Mouse (Mus musculus) stomach, embryonic 14.5 days (tissue): ENCODE data around the gene Pitpnm3. TPM values are rescaled to one million over a fixed set of nuclear protein-coding genes. Genes with fewer than 3 reads are reported as not detected.

ENCODE experiments used
- ATAC-seq: fragments of 200-750 bp; cut with Nextera tagmentation; 2 replicates; pipeline ENCODE4 v1.8.0; 2017; ENCODE audit warnings: low read depth, moderate TSS enrichment; ENCODE audit not compliant: insufficient number of reproducible peaks, insufficient read depth, low FRiP score
- H3K27ac ChIP-seq: fragments of 300-500 bp; sonication (generic); 2 replicates; pipeline ENCODE4 v1.5.1; 2014; ENCODE audit warnings: mild to moderate bottlenecking, low read length, moderate library complexity, mixed read lengths
- H3K27me3 ChIP-seq: fragments of 300-500 bp; sonication (generic); 2 replicates; pipeline ENCODE4 v1.6.1; 2014; ENCODE audit warnings: low read length, control low read depth, mixed read lengths; ENCODE audit not compliant: control insufficient read depth, insufficient read depth
- H3K36me3 ChIP-seq: fragments of 300-500 bp; sonication (generic); 2 replicates; pipeline ENCODE4 v1.6.1; 2014; ENCODE audit warnings: mild to moderate bottlenecking, control low read depth, low read length, moderate library complexity, mixed read lengths; ENCODE audit not compliant: control insufficient read depth, insufficient read depth
- H3K4me1 ChIP-seq: fragments of 300-500 bp; sonication (generic); 2 replicates; pipeline ENCODE4 v1.6.1; 2014; ENCODE audit warnings: low read length, control low read depth, mixed read lengths; ENCODE audit not compliant: control insufficient read depth, insufficient read depth
- H3K4me2 ChIP-seq: fragments of 300-500 bp; sonication (generic); replicated peaks from 2 replicates; pipeline ENCODE4 v1.6.1; 2014; ENCODE audit warnings: low read depth, low read length, control low read depth
- H3K4me3 ChIP-seq: fragments of 300-500 bp; sonication (generic); 2 replicates; pipeline ENCODE4 v1.5.1; 2014; ENCODE audit warnings: low read depth, low read length, control low read depth
- H3K9ac ChIP-seq: fragments of 300-500 bp; sonication (generic); replicated peaks from 2 replicates; pipeline ENCODE4 v1.6.1; 2014; ENCODE audit warnings: low read depth, mild to moderate bottlenecking, control low read depth, low read length, moderate library complexity, mixed read lengths
- H3K9me3 ChIP-seq: fragments of 300-500 bp; sonication (generic); 2 replicates; pipeline ENCODE4 v1.6.1; 2016; ENCODE audit warnings: low read depth, low read length, control low read depth; ENCODE audit not compliant: control insufficient read depth
- whole genome bisulfite sequencing: fragments of 180-500 bp; shearing (Covaris S2); extraction: QIAGEN DNeasy Blood & Tissue Kit; methylation state at CpG from one replicate; pipeline ENCODE4 v1.1.7; 2014; 5-methylcytosine and 5-hydroxymethylcytosine counted together
- polyA plus RNA-seq: library from polyadenylated mRNA; unstranded; fragments of >200 nt; fragmentation: Nextera tagmentation; extraction: Ambion mirVana; gene quantifications from 2 replicates; pipeline ENCODE4 v1.2.1, GENCODE M21; 2014

The Pitpnm3 gene
- polyA plus RNA-seq, 1 experiment from 2014 or later: 0.52 TPM

- Histone ChIP-seq H3K4me2 (no peak overlapping the region), H3K4me3 (no peak overlapping the region), H3K4me1 (no peaks in the 10 kb centered on the region), H3K36me3 (no peaks in the 10 kb centered on the region), H3K9me3 (no peaks in the 10 kb centered on the region), H3K27ac (no peak overlapping the region), H3K27me3 (no peaks in the 10 kb centered on the region), H3K9ac (no peak overlapping the region)
- no peak for ATAC-seq
- WGBS: 54% methylated on average over 4 of the region's 4 CpGs
Measured at GRCm38 (mm10) chr11:72078647-72079046, 56.9 kb downstream of the Pitpnm3 start.

DNA sequence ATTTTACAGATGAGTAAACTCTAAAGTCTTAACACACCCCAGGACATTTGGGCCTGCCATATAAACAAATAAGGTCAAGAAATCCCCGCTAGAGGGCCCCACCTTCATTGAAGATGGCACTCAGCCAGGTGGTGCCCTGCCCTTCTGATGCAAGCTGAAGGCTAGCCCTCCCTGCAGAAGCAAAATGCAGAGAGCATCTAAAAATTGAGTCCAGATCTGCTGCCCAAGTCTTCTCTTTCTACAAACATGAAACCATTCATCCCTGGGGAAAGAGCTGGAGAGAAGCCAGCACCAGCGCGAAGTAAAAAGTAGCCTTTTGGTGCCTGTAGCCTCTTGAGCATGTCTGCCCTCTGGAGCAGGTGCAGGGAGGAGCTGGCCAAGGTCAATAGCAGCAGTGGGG, 57.5 kb downstream of the Pitpnm3 start:
- Histone ChIP-seq H3K4me3 (no peak overlapping the region), H3K9ac (no peak overlapping the region), H3K4me1 (no peaks in the 10 kb centered on the region), H3K27ac (no peak overlapping the region), H3K36me3 (no peaks in the 10 kb centered on the region), H3K4me2 (no peak overlapping the region), H3K27me3 (no peaks in the 10 kb centered on the region), H3K9me3 (no peaks in the 10 kb centered on the region)
- 47% methylated on average over 3 of the region's 3 CpGs for WGBS
- ATAC-seq: no peak

DNA sequence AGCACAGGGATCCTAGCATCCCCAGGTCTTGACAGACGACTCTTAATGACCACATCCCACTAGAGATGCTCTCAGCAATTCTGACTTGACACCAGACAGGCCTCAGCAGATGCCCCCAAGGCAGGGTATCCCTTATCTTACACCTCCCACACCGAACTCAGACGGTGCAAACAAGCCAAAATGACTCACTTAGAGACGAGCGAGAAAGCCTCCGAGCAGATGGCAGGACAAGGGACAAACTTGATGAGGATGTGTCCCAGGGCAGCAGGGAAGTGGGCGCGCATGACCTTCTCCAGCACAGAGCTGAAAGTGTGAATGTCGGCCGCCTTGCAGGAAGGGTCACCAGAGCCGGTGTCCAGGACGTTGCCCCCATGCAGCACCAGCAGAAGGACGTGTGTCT, 61.3 kb downstream of the Pitpnm3 start:
- Histone ChIP-seq H3K9ac (no peak overlapping the region), H3K4me2 (no peak overlapping the region), H3K4me1 (no peaks in the 10 kb centered on the region), H3K36me3 (no peaks in the 10 kb centered on the region), H3K27me3 (no peaks in the 10 kb centered on the region), H3K9me3 (no peaks in the 10 kb centered on the region), H3K27ac (no peak overlapping the region), H3K4me3 (no peak overlapping the region)
- ATAC-seq: no peak
- WGBS: 66% methylated on average over 13 of the region's 13 CpGs

DNA sequence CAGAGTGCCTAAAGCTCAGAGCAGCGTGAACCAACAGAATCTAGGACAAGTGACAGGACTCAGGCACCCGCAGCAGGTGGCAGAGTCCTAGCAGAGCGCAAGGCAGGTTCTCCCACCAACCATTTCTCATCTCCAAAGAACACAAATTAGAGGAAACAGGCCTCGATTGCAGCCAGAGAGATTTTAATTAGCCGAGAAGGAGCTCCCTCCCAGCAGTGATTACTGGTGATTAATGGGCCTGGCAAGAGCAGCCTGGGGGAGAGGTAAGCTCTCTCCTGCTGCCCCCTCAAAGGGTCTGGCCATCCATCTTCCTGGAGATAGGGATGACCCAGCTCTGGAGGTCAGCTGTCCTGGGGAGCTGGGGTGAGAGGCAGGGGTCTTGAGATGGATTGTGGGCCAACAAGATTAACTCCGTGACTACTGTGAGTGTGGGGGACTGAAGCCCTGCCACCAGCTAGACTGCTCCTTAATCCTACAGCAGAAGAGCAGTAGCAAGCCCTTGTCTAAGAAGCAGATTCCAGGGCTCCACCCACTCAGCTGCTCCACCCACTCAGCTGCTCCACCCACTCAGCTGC, 63.2 kb downstream of the Pitpnm3 start:
- no peaks in the 10 kb centered on the region for H3K36me3 ChIP-seq
- ATAC-seq: no peak
- H3K27ac ChIP-seq: no peak overlapping the region
- no peaks in the 10 kb centered on the region for H3K27me3 ChIP-seq
- H3K4me2 ChIP-seq: no peak overlapping the region
- H3K9me3 ChIP-seq: no peaks in the 10 kb centered on the region
- 15% methylated on average over 6 of the region's 6 CpGs for WGBS
- H3K9ac ChIP-seq: no peak overlapping the region
- no peaks in the 10 kb centered on the region for H3K4me1 ChIP-seq
- H3K4me3 ChIP-seq: no peak overlapping the region

DNA sequence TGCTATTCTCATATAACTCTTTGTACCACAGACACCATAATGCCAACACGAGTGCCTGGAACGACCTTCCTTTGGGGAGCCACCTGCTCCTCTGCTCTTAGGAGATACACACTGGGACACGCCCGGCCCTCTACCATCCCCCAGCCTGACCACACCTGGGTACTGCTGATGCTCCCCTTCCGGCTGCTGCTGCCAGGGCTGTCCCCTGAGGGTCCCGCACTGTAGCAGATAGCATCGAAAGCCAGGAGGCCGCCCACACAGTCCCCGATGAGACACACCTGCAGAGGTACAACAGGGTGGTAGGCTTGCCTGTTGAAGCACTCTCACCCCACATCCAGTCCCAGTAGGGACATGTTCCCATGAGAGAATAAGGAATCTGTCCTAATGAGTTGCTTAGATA, 64.8 kb downstream of the Pitpnm3 start:
- no peaks in the 10 kb centered on the region for H3K27me3 ChIP-seq
- WGBS: 76% methylated on average over 9 of the region's 9 CpGs
- no peaks in the 10 kb centered on the region for H3K4me1 ChIP-seq
- no peak for ATAC-seq
- no peak overlapping the region for H3K4me2 ChIP-seq
- no peaks in the 10 kb centered on the region for H3K36me3 ChIP-seq
- H3K4me3 ChIP-seq: no peak overlapping the region
- H3K27ac ChIP-seq: no peak overlapping the region
- H3K9ac ChIP-seq: no peak overlapping the region
- H3K9me3 ChIP-seq: no peaks in the 10 kb centered on the region

- Histone ChIP-seq H3K4me1 (no peaks in the 10 kb centered on the region), H3K9ac (no peak overlapping the region), H3K36me3 (no peaks in the 10 kb centered on the region), H3K4me2 (no peak overlapping the region), H3K27me3 (no peaks in the 10 kb centered on the region), H3K9me3 (peaks cover 3% of the 10 kb centered on the region; the same call in 1 of the 2 replicates), H3K4me3 (no peak overlapping the region), H3K27ac (no peak overlapping the region)
- no peak for ATAC-seq
- WGBS: 62% methylated on average over 7 of the region's 7 CpGs
Measured at GRCm38 (mm10) chr11:72068026-72068425, 67.6 kb downstream of the Pitpnm3 start.

- Histone ChIP-seq H3K27me3 (no peaks in the 10 kb centered on the region), H3K4me3 (no peak overlapping the region), H3K9ac (no peak overlapping the region), H3K9me3 (peaks cover 3% of the 10 kb centered on the region; the same call in 1 of the 2 replicates), H3K4me2 (no peak overlapping the region), H3K4me1 (no peaks in the 10 kb centered on the region), H3K27ac (no peak overlapping the region), H3K36me3 (no peaks in the 10 kb centered on the region)
- ATAC-seq: no peak
- 79% methylated on average over 5 of the region's 5 CpGs for WGBS
Measured at GRCm38 (mm10) chr11:72067326-72067725, 68.3 kb downstream of the Pitpnm3 start.

- Histone ChIP-seq H3K4me2 (no peak overlapping the region), H3K27ac (no peak overlapping the region), H3K9ac (no peak overlapping the region), H3K27me3 (no peaks in the 10 kb centered on the region), H3K36me3 (no peaks in the 10 kb centered on the region), H3K9me3 (peaks cover 3% of the 10 kb centered on the region; the same call in 1 of the 2 replicates), H3K4me1 (no peaks in the 10 kb centered on the region), H3K4me3 (no peak overlapping the region)
- no peak for ATAC-seq
- 40% methylated on average over 6 of the region's 6 CpGs for WGBS
Measured at GRCm38 (mm10) chr11:72066330-72066729, 69.2 kb downstream of the Pitpnm3 start.

DNA sequence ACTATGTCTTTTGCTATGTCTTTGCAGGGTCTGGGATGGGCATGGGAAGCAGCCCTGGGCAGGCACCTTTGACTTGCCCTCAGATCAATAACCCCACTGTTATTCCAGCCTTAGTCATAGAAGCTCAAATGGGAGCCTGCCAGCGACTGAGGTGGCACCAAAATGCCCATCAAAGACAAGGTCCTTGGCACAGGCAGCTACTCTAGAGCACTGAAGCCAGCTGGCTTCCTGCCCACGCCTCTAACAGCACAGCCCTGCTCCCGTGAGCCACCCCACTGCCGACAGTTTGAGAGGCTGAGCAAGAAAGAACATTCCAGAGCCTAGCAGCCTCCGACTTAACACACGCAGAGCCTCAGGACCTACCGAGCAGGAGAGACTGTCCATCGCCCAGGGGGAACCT, 70.5 kb downstream of the Pitpnm3 start:
- no peak overlapping the region for H3K4me2 ChIP-seq
- H3K4me3 ChIP-seq: no peak overlapping the region
- no peaks in the 10 kb centered on the region for H3K4me1 ChIP-seq
- H3K9me3 ChIP-seq: peaks cover 3% of the 10 kb centered on the region; the same call in 1 of the 2 replicates
- H3K27ac ChIP-seq: no peak overlapping the region
- 84% methylated on average over 8 of the region's 8 CpGs for WGBS
- no peak for ATAC-seq
- no peaks in the 10 kb centered on the region for H3K36me3 ChIP-seq
- no peaks in the 10 kb centered on the region for H3K27me3 ChIP-seq
- H3K9ac ChIP-seq: no peak overlapping the region
